Mouse (Mus musculus): ENCODE data around the gene Slc52a3.
A peak's percentile ranks its signal among the peaks of the same experiment; 100 is the strongest.

The Slc52a3 gene

DNA sequence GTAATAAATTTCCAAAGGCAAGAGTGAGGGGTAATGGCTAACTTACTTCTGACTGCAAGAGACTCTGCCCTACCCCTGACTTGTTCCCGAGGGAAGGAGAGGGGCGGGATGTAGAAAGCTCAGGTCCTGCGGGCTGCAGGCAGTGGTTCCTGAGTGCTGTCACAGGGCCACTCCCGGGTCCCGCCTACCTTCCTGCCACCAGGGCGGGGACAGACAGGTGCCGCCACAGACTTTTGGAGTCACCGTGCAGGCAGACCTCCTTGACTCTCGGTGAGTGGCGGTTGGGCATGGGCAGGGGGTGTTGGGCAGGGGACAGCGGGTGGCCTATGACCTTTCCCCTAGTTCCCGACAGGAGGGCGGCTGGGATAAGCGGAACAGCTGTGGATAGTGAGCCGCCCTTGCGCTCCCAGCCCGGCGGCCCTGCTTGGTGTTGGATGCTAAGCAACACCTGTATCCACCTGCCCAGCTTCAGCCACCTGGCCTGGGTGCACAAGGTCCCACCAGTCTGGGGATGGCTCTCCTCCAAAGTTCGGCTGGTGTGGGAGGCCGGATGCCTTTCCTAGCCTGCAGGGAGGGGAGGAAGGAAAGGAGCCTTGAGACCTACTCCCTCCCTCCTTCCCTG lies 3.5 kb downstream of the Slc52a3 start:
- DNase-seq: peak; percentile 74 to 79

DNA sequence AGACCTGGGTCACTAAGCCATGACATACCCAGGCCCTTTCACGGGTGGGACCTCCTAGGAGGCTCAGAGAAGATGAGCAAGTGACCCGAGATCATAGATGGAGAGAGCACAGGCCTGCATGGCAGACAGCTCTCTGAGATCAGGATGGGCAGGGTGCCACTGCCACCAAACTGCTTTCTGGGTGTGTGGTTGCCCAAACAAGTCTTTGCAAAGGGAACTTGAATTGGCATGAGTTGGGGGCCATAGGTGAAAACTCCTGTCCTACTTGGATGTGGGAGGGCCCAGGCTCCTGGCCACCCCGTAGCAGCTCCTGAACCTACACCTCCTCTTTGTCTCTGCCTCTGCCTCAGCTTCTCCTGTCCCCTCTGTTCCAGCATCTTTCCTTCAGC lies 4.0 kb downstream of the Slc52a3 start:
- no peak for DNase-seq

DNA sequence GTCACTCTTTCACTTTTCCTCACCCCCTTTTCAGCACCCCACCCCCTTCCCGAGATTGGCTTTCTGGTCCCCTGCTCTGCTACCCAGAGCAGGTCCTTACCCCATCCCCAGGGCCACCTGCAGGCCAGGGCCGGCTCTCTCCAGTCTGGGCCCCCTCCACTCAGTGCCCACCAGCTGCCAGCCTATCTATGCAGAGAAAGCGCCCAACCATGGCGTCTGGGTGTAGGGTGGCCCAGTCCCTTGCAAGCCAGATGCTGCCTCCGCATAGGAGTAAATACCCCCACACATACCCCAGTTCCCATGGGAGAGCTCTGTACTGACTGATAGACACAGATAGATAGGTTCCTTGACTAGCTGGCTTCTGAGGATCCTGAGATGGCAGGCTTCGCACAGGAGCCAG lies 4.4 kb downstream of the Slc52a3 start:
- DNase-seq: no peak

DNA sequence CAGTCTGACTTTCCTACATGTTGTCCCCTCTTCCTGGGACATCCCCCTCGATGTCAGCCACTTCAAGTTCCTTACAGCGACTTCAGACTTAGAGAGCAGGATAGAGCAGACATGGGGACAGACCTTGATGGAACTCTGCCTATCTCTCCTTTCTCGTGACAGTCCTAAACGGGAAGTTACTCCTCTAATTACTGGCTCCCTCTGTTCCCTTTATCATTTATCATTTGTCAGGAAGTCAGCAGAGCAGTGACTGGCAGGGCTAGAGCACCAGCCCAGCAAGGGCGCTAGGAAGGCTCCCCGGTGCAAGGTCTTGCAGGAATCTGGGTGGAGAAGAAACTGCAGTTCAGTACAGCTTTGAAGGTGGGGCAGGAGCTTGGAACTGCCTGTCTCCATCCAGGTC lies 6.2 kb downstream of the Slc52a3 start:
- DNase-seq: no peak

DNA sequence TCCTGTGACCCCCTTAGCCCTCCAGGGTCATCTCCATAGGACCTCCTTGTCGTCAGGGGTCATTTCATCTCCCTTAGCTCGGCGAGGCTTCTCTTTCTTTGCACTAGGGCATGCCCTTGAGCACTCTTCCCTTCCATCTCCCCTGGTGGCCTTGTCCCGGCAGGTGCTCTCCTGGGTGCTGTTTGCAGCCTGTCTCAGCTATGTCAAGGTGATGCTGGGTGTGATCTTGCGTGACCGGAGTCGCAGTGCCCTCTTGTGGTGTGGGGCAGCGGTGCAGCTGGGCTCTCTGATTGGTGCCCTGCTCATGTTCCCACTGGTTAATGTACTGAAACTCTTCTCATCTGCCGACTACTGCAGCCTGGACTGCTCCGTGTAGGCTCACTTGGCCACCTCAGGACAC lies 11.5 kb downstream of the Slc52a3 start:
- peak in 1 of 2 experiments; percentile 69 for DNase-seq

DNA sequence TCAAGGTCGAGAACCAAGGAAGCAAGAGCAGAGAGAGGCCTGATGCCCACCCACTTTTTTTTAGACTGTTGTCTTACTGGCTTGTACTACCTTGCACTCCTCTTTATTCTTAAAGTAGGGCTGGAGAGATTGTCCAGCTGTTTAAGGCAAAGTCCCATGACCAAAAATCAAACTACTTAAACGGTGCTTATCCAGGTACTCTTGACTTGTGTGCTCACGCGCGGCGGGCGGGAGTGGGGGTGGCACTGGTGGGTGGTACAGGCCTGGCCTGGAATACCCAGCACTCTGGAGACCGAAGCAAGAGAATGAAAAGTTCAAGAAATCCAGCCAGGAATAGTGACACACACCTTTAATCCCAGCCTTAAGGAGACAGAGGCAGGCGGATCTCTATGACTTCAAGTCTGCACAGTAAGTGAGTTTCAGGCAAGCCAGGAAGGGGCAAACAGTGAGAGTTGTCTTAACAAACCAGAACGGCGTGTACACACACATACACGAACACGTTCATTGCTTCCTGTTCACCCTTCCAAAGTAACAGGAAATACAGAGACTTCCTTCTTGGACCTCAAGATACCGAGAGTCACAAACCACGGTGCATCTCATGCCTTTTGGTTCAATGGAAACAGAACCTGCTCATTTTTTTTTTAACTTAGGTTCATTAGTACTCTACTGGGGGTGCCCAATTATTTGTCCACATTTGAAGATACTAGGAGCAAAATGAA lies 12.9 kb downstream of the Slc52a3 start:
- DNase-seq: no peak

DNA sequence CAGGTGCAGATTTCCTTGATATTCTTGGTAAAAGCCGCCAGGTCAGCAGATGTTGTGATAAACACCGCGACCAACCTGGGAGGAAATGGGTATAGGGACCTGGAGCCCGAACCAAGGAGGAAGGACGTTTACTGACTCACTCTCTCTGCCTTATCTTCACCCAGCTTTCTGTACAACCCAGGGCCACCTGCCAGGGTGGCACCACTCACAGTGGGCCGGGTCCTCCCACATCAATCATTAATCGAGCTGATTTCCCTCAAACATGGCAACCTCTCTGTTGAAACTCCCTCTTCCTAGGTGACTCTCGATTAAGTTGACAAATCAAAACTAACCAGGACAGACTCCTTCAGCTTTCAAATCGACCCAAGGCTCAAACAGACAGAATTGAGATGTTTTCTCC lies 13.9 kb downstream of the Slc52a3 start:
- peak in 1 of 2 experiments; percentile 50 for DNase-seq

DNA sequence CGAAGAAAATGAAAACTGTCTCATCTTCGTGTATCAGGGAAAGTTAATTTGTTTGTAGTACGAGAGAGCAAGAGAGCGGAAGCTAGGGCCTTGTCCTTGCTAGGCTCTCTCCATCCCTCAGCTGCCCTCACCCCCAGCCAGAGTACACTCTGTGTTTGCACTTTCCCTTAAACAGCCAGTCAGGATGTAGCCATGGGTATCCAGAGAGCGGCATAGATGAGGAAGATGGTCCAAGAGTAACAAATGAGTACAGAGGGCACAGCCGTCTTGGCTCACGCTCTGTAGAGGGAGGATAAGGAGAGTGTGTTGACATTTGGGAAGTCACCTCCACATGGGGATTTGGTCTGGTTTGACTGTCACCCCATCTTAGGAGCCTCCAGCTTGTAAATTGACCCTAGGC lies 14.3 kb downstream of the Slc52a3 start:
- DNase-seq: peak; percentile 52 to 56

DNA sequence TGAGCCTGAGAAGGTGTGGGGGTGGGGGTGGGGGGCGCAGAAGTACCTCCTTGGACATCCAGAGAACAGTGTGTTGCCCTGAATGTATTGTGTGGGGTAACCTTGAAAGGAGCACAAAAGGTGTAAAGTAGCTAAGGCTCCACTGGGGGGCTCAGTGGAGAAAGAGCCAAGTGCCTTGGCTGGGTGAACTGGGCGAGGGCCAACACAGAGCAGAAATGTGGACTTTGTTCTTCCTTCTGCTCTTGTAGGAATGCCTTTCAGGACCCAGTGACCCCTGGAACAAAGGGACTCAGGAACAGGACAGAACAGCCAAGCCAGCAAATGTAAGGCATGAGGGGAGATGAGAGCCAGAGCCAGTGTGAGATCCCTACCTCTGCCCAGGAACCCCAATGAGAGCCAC lies 15.4 kb downstream of the Slc52a3 start:
- peak; percentile 89 to 93 for DNase-seq

DNA sequence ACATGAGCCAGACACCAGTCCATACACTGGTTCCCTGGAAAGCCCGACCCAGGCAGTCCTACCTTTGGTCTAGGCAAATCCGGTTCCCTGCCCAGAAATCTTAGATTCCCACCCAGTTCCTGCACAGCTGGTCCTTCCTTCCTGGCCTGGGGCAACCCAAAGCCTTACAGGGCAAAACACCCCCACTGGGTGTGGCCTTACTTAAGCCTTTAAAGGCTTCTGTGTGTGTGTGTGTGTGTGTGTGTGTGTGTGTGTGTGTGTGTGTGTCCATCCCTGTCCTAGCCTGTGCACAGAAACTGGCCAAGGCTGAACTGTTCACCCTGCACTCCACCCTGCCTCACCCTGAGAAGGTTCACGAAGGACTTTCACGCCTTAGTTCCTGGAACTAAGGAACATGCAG lies 15.9 kb downstream of the Slc52a3 start:
- DNase-seq: peak; percentile 75 to 84

DNA sequence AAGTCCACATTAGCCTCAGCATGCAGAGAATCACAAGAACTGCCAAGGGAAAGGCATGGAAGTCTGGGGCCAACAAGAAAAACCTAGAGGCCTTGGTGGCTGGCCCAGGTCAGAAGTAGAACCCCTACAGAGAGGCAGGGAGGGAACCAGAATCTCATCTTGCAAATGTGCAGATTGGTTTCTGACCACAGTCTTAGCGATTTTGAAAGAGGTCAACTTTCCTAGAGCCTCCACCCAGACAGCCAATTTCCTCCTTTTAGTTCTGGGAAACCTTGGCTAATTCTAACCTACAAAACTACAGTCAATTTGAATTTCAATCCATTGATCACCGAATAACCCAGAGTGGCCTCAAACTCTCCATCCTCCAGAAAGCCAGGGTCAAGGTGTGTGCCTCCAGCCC lies 16.4 kb downstream of the Slc52a3 start:
- no peak for DNase-seq

DNA sequence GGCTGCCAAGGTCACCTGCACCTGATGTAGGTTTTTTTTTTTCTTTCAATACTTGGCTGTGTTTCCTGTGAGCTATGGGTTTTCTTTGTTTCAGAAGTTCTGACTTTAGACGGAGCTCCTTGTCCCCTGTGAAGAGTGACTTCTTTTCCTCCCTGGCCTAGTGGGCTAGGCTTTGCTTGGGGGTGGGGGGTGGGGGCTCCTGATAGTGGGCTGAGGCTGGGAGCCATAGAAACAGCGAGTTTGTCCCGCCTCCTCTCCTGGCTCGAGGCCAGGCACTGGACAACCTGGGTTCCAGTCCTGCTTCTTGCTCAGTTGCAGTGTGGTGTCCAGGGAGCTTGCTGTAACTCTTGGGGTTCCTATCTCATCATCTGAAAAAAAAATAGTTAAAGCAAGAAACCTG lies 19.7 kb downstream of the Slc52a3 start:
- no peak for DNase-seq

DNA sequence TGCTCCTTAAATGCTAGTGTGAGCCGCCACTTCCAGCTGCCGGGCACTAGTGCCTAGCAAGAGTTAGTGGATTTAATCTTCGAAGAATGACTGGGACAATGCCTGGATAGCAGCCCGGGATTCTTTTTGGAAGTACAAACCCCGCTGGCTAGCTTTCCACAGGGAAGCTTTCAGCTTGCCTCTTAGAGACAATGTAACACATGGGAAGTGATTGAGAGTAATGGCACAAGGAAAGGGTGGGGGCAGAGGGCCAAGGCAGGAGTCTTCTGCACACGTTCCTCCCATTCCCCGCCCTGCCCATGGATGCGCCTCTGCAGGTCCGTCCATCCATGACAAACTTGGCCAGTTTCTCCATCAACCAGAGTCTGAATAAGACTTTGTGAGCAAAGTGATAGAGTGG lies 20.4 kb downstream of the Slc52a3 start:
- peak in 1 of 2 experiments; percentile 58 for DNase-seq

DNA sequence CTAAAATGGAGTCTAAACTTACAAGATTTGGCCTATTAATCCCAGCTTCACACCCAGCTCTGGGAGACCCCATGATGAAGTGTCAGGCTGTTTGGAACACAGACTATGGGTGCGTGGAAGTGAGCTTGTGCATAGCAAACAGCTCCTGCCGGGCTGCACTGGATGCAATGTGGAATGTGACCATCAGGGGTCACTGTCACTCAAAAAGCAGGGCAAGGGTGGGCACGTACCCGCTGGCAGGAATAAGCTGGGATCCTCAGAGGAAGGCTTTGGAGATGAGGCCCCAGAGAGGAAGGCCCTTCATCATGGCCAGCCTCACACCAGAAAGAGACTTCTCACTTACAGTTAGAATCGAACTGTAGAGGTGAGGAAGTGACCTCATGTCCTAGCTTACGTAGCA lies 23.9 kb downstream of the Slc52a3 start:
- peak in 1 of 2 experiments; percentile 74 for DNase-seq

DNA sequence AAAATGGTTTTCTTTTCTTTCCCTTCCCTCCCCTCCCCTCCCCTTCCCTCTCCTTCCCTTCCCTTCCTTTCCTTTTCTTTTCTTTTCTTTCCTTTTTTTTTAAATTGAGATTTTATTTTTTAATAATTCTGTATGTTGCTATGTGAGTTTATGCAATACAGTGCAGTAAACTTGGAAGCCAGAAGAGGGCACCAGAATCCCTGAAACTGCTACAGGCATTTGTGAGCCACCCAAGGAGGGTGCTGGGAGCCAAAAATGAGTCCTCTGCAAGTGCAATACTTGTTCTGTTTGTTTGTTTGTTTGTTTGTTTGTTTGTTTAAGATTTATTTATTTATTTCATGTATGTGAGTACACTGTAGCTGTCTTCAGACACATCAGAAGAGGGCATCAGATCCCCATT lies 25.7 kb downstream of the Slc52a3 start:
- no peak for DNase-seq

DNA sequence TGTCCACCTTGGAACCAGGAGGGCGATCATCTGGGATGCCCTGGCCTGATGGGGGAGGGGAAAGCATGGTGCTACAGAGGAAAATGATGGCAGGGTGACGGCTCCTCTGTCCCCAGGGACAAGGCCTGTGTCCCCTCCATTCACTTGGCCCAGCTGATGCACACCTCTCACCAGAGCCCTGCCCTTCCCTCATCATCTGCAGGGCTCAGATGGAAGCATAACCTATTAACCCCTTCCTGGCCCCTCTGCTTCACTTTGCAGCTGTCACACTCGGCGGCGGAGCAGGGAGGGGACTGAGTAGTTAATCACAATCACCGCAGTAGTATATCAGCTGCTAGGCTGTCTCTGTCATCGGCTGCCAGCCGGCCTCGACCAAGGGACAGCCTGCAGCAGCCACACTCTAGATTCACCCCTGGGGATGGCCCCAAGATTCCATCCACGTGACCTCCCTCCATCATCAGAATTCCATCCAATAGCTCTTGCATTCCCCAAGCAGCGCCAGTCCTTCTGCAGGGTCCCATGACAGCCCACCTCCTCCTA lies 28.6 kb downstream of the Slc52a3 start:
- no peak for DNase-seq

DNA sequence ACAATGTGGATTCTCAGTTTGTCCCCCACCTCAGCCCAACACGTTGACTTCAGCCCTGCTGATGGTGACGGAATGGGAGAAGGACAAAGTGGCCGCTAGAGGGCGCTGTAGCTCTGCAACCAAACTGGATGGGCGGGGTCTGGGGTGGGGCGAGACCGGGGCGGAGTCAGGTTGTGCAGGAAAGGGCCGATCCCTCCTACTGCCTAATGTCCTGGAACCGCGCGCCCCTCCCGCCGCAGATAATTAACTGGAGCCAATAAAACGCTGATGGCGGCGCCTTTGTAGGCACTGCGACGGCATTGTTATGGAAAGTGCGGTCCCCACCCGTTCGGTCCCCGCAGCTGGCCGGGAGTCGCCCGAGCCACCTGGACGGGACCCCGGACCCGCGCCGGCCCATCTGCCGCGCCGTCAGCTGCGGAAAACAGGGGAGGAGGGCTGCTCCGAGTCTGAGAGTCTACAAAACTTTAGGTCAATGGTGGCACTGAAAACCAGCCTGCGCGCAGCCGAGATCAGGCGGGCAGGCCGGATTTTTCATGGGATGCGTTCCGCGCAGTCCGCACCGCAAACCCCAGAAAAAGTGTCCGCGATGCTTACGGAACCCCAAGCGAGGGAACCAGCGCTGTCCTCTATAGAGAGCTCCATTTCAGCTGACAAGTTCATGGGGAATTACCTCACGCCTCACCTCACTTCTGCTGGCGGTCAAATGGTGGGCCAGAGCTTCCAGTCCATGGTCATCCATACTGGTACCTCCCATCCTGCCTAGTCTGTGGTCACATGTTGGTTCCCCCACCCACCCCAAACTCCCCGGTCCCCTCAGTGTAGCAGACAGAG lies 33.2 kb downstream of the Slc52a3 start:
- peak; percentile 91 to 95 for DNase-seq

DNA sequence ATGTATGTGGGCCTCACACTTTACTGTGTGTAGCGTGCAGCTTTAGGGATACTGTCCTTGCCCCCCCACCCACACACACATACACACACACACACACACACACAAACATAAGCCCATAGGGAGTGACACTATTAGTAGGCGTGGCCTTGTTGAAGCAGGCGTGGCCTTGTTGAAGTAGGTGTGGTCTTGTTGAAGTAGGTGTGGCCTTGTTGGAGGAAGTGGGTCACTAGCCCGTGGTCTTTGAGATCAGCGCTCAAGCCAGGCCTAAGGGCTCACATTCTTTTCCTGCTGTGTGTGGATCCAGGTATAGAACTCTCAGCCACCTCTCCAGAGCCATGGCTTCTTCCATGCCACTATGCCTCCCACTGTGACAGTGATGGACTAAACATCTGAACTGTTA lies 34.7 kb downstream of the Slc52a3 start:
- DNase-seq: no peak

DNA sequence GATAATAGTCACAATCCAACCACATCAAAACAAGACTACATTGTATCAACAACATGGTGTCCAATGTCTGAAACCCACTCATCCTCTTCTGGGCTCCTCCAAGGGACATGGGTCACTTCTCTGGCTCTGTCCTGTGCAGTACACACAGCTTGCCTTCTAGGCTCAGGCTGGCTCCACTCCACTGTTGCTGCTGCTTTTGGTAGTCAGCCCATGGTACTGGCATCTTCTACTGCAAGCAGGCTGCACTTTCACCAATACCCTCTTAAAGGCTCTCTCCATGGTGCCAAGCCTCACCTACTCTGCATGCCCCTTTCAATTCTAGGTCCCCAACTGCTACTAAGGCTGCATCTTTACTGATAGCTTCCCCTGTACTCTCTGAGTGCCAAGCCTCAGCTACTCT lies 43.8 kb downstream of the Slc52a3 start:
- DNase-seq: no peak

DNA sequence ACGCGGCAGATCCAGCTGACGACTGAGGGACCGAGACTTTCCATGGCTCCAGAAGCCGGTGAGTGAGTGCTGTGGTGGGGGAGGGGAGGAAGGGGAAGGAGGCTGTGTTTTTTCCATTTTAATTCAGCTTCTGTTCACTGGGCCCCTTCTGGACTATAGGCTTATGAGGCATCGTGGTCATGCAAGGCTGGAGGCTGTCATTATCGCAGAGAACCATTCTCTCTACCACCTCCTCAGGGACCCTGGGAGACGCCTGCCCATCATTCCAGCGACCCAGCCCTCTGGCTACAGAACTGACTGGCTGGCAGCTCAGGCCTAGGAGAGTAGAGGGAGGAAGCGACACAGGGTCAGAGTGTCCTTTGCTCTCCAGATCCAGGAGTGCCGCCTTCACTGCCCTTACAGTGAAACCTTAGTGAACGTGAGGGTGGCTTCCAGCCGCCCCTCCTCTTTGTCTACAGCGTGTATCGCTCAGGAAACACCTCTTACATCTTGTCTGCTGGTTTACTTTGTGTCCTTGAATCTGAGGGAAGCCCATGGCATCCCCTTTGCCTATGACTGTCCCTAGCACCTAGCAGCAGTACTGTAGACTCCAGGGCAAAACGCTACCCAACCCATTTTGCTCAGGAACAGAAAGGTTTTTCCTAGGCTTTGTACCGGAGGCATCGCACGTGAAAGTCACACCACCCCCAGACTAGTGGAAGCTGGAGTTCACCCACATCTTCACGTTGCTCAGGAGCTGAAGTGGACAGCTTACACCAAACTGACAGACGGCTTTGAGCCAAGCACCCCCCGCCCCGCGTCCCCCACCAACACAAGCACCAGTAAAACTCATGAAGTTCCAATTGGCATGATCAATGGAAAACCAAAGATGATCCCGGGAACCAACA lies 51.0 kb downstream of the Slc52a3 start:
- DNase-seq: no peak

DNA sequence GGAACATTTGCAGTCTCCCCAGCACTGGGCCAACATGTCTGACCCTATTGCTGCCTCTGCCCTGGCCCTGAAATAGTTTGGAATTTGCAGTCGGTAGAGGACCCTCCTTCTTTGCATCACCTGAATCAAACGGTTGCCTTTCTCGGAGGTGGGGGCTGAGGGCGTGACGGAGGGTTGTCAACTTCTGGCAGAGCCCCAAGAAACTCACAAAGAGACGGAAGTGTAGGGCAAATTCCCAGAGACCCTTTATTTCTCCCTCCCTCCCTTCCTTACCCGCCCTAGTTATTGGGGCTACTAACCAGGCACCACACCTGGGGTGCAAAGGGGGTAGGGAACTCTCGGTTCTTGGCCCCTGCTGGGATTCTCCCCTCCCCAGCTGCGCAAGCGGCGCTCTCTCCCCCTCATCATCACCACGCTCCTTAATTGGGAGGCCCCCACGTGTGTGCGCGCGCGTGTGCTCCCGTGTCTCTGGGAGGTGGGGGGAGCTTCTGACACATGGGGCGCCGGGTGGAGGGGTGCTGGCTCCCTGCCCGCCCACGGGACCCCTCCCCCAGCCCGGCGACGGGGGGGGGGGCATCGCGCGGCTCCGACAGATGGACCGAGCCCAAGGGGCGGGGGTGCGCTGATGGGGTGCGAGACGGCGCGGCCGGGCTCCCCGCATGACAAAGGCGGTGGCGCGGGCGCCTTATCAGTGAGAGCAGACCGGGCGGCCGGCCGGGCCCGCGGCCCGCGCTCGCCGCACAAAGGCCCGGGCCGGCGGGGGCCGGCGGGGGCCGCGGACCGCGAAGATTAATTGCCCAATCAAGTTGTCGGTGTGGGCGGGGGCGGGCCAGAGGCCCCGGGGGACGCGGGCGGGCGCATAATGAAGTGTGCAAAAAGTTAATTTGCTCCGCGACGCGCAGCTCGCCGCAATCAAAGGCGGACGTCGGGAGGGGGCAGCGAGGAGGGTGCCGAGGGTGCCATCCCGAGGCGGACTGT lies 52.0 kb downstream of the Slc52a3 start:
- no peak for DNase-seq

Data from kidney, postnatal 36 days (tissue).